Mouse (Mus musculus): Measurements from ENCODE around the gene Myadm. TPM values are rescaled to one million over a fixed set of nuclear protein-coding genes. Genes with fewer than 3 reads are reported as not detected.
"Not testable (repeated sequence)": the region's sequence is repeated elsewhere in the genome, so short reads cannot be mapped to it uniquely, and the experiment has no call there.

The Myadm gene
- polyA plus RNA-seq, 1 experiment: 524 TPM

DNA sequence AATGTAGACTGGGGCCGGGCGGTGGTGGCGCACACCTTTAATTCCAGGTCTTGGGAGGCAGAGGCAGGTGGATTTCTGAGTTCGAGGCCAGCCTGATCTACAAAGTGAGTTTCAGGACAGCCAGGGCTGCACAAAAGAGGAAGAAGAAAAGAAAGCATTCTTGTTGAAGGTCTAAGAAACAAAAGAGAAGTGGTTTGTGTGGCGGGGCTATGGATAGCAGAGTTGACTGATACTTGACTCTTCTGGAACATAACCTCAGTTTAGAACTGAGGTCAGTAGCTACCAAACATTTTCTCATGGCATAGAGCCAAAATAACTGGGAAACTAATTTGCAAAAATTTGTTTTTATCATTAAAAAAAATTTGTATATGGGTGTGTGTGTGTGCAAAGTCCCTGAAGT, 2.8 kb upstream of the Myadm start:
- no peak overlapping the region for H3K4me3 ChIP-seq (replicated peaks; ENCODE audit: extremely low read depth, low read depth, low read length)
- DNase-seq: no peak
- no peak for TF ChIP-seq POLR2A (IDR thresholded peaks at IDR 0.05; ENCODE audit: borderline replicate concordance, extremely low read depth, low read depth, low read length)
- no peak for TF ChIP-seq CTCF (IDR thresholded peaks at IDR 0.05; ENCODE audit: insufficient read depth, low read length)
- H3K4me1 ChIP-seq (ENCODE audit: control insufficient read depth, insufficient read depth, low read length): peaks cover 4% of the 10 kb centered on the region; the same call in 1 of the 2 replicates
- 87% methylated on average over 5 of the region's 5 CpGs for WGBS

DNA sequence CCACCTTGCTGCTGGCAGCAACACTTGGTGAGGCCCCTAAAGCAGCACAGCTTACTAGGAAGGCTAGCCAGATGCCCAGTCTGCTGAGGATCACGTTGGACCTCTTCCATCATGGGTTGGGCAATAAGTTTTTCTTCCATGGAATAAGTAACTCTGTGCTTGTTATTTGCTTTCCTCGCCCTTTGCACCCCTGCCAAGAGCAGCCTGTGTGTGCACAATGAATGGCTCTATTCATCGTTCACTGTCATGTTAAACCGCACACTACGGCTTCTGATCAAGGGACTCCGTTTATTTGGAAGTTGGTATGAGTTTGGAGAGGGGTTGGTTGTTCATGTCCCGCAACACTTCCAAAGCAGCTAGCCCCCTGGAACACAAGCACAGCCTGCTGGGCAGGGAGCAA, 1.7 kb upstream of the Myadm start:
- TF ChIP-seq CTCF (IDR thresholded peaks at IDR 0.05; ENCODE audit: insufficient read depth, low read length): no peak
- no peak for TF ChIP-seq POLR2A (IDR thresholded peaks at IDR 0.05; ENCODE audit: borderline replicate concordance, extremely low read depth, low read depth, low read length)
- WGBS: 51% methylated on average over 7 of the region's 7 CpGs
- Histone ChIP-seq H3K4me1 (ENCODE audit: control insufficient read depth, insufficient read depth, low read length) (0 out of 2 replicates have a peak, but pooled peaks cover 4% of the 10 kb centered on the region), H3K4me3 (replicated peaks; ENCODE audit: extremely low read depth, low read depth, low read length) (no peak overlapping the region)
- peak; percentile 34 for DNase-seq

DNA sequence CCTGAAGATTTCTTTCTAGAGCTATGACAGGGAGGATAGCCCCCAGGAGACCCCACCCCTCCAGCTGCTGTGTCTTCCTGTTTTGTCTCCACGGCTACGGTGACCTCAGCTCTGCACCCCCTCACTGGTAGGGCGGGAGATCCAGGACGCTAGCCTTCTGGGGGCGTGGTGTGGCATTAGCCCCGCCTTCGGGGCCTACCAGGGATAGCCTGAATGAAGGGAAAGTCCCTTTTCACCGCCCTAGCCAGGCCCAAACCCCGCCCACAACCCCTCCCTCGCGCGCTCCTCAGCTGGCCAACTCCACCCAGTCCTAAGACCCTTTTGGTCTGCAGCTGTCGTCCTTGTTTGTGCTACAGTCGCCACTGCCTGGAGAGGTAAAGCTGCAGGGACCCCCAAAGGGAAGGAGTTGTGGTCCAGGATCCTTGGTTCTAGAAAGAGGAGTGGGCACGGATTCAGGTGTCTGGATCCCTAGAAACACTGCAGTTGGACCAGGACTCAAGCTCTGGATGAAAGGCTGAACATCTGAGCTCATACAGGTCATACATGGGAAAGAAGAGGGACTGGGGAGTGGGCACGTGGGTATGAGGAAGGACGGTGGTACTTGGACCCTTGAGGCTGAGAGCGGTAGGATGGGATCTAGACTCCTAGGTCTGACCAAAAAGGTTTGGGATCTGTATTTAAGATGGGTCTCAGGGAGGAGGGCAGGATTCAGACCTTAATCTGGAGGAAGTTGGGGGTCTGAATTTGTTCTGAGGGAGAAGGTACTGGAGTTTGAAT, 1.6 kb downstream of the Myadm start:
- 2% methylated on average over 18 of the region's 18 CpGs for WGBS
- TF ChIP-seq CTCF (IDR thresholded peaks at IDR 0.05; ENCODE audit: insufficient read depth, low read length) (no peak), POLR2A (IDR thresholded peaks at IDR 0.05; ENCODE audit: borderline replicate concordance, extremely low read depth, low read depth, low read length) (peak; percentile 88; the same call in 1 of the 2 replicates)
- DNase-seq: peak; percentile 96
- peaks cover 8% of the 10 kb centered on the region; the same call in 1 of the 2 replicates for H3K4me1 ChIP-seq (ENCODE audit: control insufficient read depth, insufficient read depth, low read length)
- H3K4me3 ChIP-seq (replicated peaks; ENCODE audit: extremely low read depth, low read depth, low read length): peak overlapping the region; percentile 89

DNA sequence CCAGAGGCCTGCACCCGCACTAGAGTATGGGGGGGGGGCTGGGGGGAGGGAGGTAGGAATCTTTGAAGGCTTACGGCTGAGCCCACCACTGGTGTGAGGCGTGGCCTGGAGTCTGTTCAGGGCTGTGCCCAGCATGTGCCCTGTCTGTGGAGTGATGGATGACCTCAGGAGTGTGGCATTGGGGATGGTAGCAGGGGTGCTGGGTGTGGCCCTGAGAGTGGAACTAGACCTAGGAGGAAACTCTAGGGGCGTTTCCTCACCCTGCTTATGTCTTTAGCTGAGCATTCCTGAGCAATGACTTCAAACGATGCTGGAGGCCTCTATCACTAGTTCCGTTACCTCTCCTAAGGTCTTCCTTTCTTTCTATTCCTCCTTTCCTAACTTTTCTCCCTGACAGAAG, 2.3 kb downstream of the Myadm start:
- Histone ChIP-seq H3K4me3 (replicated peaks; ENCODE audit: extremely low read depth, low read depth, low read length) (peak overlapping the region; percentile 89), H3K4me1 (ENCODE audit: control insufficient read depth, insufficient read depth, low read length) (peaks cover 10% of the 10 kb centered on the region)
- TF ChIP-seq CTCF (IDR thresholded peaks at IDR 0.05; ENCODE audit: insufficient read depth, low read length) (no peak), POLR2A (IDR thresholded peaks at IDR 0.05; ENCODE audit: borderline replicate concordance, extremely low read depth, low read depth, low read length) (peak; percentile 63; the same call in 1 of the 2 replicates)
- WGBS: 12% methylated on average over 6 of the region's 6 CpGs
- DNase-seq: peak; percentile 51

DNA sequence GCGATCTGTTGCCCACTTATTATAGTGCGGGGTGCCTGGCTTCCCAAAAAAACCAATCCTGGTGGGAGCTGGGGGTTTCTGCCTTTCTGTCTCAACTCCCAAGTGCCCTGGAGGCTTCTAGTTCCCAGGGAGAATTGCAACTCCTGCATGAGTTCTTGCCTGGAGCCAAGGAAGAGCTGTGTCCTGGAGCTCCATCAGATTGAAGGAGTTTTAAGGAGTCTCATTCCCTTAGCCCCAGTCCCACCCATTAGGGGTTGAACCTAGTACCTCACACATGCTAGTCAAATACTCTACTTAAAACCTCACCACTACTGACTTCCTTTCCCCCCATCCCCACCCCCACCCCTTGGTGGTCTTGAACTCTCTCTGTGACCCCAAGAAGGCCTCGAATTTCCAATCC, 2.9 kb downstream of the Myadm start:
- DNase-seq: no peak
- TF ChIP-seq CTCF (IDR thresholded peaks at IDR 0.05; ENCODE audit: insufficient read depth, low read length): no peak
- TF ChIP-seq POLR2A (IDR thresholded peaks at IDR 0.05; ENCODE audit: borderline replicate concordance, extremely low read depth, low read depth, low read length): no peak
- H3K4me3 ChIP-seq (replicated peaks; ENCODE audit: extremely low read depth, low read depth, low read length): peak overlapping the region; percentile 44
- H3K4me1 ChIP-seq (ENCODE audit: control insufficient read depth, insufficient read depth, low read length): peaks cover 10% of the 10 kb centered on the region
- WGBS: 43% methylated on average over 3 of the region's 3 CpGs

DNA sequence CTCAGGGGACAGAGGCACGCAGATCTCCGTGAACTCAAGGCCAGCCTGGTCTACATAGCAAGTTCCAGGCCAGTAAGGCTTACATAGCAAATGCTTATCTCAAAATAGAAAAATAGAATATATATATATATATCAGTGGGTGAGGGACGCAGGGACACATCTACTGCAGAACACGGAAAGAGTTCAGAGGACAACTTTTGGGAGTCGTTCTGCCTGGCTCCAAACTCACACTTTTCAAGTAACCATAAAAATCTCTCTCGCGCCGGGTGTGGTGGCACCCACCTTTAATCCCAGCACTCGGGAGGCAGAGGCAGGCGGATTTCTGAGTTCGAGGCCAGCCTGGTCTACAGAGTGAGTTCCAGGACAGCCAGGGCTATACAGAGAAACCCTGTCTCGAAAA, 3.4 kb downstream of the Myadm start:
- H3K4me1 ChIP-seq (ENCODE audit: control insufficient read depth, insufficient read depth, low read length): peaks cover 14% of the 10 kb centered on the region
- H3K4me3 ChIP-seq (replicated peaks; ENCODE audit: extremely low read depth, low read depth, low read length): peak overlapping the region; percentile 44
- DNase-seq: not testable (repeated sequence)
- WGBS: 38% methylated on average over 12 of the region's 12 CpGs

DNA sequence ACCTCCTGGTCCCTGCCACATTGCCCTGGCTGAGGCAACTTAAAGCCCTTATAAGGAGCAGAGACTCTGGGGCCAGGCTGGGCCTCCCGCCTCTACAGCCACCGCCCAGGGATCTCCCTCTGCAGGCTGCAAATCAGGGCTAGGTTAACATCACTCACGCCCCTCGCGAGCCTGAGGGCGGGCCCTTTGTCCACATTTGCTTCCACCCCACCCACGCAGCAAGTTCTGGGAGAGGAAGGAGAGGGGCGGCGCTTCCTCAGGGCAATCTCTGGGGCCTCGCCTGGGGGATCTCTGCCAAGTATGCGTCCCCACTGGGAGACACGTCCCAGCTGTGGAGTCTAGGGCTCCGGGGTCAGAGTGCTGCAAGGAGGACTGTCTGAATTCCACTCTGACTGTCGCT, 3.9 kb downstream of the Myadm start:
- 1% methylated on average over 14 of the region's 14 CpGs for WGBS

DNA sequence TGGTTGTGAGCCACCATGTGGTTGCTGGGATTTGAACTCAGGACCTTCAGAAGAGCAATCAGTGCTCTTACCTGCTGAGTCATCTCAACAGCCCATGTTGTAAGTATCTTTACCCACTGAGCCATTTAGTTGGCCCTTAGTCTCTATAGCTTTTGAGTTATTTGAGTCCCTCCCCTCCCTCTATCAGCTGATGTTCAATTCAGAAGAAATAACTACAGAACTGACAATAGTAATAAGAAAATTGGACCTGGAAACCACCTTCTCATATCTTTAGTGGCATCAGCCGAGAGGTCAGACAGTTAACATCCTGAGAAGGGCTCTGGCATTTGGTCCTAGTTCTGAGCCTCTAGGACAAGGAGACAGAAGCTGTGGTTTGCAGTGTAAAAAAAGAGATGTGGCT, 5.9 kb downstream of the Myadm start:
- TF ChIP-seq POLR2A (IDR thresholded peaks at IDR 0.05; ENCODE audit: borderline replicate concordance, extremely low read depth, low read depth, low read length) (no peak), CTCF (IDR thresholded peaks at IDR 0.05; ENCODE audit: insufficient read depth, low read length) (no peak)

More for the DNA sequence above, 3.9 kb downstream of the Myadm start:
- Histone ChIP-seq H3K4me3 (replicated peaks; ENCODE audit: extremely low read depth, low read depth, low read length) (peak overlapping the region; percentile 84), H3K4me1 (ENCODE audit: control insufficient read depth, insufficient read depth, low read length) (peaks cover 14% of the 10 kb centered on the region)
- TF ChIP-seq CTCF (IDR thresholded peaks at IDR 0.05; ENCODE audit: insufficient read depth, low read length) (no peak), POLR2A (IDR thresholded peaks at IDR 0.05; ENCODE audit: borderline replicate concordance, extremely low read depth, low read depth, low read length) (peak; percentile 67; the same call in 1 of the 2 replicates)
- DNase-seq: peak; percentile 92

DNA sequence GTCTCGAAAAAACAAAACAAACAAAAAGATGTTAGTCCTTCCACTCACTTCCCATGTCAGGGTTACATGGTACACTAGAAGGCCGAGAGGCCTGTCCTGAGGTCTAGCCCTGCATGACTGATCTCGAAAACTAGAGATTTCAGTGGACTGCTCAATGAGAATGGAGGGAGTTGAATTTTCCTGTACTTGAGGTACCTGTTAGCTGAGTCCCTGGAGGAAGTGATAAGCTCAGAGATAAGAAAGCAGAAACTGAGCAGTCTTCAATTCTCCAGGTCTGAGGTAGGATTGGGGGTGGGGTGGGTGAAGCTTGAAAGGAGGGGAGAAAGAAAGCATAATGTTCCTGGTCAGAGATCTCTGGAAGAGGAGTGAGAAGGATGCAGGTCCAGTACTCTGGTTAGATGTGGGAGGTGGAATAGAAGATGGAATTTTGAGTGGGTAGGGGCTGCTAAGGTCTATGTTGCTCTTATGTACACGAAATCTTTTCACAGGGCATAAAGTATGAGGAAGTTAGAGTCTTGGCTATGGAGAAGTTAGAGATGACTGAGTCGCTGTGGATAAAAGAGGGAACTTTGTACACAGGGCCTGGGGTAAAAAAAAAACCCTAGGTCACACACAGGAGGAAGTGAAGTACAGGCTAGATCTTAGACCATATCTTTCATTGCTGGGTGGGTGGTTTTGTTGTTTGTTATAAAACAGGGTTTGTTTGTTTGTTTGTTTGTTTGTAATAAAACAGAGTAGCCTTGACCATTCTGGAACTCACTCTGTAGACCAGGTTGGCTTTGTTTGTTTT, 6.6 kb downstream of the Myadm start:
- TF ChIP-seq POLR2A (IDR thresholded peaks at IDR 0.05; ENCODE audit: borderline replicate concordance, extremely low read depth, low read depth, low read length) (no peak), CTCF (IDR thresholded peaks at IDR 0.05; ENCODE audit: insufficient read depth, low read length) (no peak)
- Histone ChIP-seq H3K4me1 (ENCODE audit: control insufficient read depth, insufficient read depth, low read length) (peaks cover 15% of the 10 kb centered on the region), H3K4me3 (replicated peaks; ENCODE audit: extremely low read depth, low read depth, low read length) (no peak overlapping the region)
- DNase-seq: no peak
- 47% methylated on average over 5 of the region's 5 CpGs for WGBS

More for the DNA sequence above, 5.9 kb downstream of the Myadm start:
- Histone ChIP-seq H3K4me1 (ENCODE audit: control insufficient read depth, insufficient read depth, low read length) (peaks cover 13% of the 10 kb centered on the region), H3K4me3 (replicated peaks; ENCODE audit: extremely low read depth, low read depth, low read length) (no peak overlapping the region)
- no peak for DNase-seq
- 63% methylated on average over 1 of the region's 1 CpGs for WGBS
